Mouse (Mus musculus): ENCODE results near the gene Ttc4.

Ttc4 gene

DNA sequence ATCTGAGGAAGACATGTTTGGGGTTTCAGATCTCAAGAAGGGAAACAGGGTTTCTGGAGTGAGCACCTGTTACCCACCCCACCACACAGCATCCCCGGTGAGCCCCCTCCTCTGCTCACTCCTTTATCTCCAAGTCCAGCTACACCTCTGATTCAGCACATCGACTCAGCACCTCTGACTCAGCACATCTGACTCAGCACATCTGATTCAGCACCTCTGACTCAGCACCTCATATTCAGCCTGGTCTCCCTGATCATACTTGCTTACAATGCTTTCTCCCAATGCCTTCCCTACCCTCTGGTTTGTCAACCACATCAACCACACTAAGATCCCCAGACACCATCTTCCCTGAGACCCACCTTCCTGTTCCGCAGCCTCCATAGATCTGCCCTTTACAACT lies 65.2 kb downstream of the Ttc4 start:
- DNase-seq: no peak

DNA sequence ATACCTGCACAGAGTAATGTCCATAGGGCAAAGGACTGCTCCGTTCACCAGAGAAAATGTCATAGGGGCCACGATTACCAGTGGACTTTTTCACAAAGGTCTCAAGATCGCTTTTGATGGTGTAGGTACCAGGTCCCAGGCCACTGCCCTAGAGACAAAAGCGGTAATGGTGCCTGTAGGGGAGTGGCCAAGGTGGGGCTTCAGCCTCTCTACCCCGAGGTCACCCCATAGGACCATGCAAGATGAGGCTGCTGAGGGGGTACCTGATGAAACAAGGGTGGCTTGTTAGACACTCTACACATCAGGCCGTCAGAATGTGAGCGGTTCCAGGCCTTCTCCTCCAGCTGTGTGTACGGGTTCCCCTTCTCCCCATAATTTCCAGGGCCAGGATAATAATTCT lies 65.6 kb downstream of the Ttc4 start:
- DNase-seq: no peak
